Mouse (Mus musculus) layer of hippocampus, adult 18-20 months (tissue): ENCODE results near the gene Zfp217. TPM values are rescaled to one million over a fixed set of nuclear protein-coding genes. Genes with fewer than 3 reads are reported as not detected.

Experiments
- DNase-seq, 2 experiments: peaks; one replicate each; pipeline ENCODE4 v3.0.0; 2022; ENCODE audit warnings: low spot score in 2 of 2
- total RNA-seq, 2 experiments: library from RNA; stranded (reverse); gene quantifications; 2 replicates each; pipeline ENCODE4 v1.2.3; 2021

Gene Zfp217
- total RNA-seq, 2 experiments from 2014 or later: 4.2 TPM

- DNase-seq: peak in 1 of 2 experiments; percentile 42
Measured at GRCm38 (mm10) chr2:170134026-170134690, 13.7 kb downstream of the Zfp217 start.

- DNase-seq: peak; percentile 16 to 56
Measured at GRCm38 (mm10) chr2:170133093-170133731, 14.7 kb downstream of the Zfp217 start.

DNA sequence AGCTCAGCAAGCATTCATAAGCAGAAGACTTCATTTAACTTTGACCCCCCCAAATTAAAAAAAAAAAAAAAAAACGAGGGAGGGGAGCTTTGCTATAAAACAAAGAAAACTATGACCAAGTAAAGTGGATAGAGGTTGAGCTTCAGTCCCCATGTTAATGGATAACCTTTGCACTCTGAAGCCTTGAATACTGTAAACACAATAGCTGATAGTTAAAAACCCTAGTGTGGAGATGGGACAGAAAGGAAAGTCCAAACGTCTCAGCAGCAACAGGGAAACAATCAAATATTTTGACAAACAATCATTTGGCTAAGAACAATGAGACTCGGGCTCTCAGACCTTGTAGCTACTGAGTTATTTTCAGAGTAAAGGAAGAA is 15.2 kb downstream of the Zfp217 start:
- no peak for DNase-seq

- no peak for DNase-seq
Measured at GRCm38 (mm10) chr2:170131981-170132460, 15.9 kb downstream of the Zfp217 start.

GRCm38 (mm10) chr2:170130780-170131645 is 16.9 kb downstream of the Zfp217 start:
- peak; percentile 19 to 44 for DNase-seq

DNA sequence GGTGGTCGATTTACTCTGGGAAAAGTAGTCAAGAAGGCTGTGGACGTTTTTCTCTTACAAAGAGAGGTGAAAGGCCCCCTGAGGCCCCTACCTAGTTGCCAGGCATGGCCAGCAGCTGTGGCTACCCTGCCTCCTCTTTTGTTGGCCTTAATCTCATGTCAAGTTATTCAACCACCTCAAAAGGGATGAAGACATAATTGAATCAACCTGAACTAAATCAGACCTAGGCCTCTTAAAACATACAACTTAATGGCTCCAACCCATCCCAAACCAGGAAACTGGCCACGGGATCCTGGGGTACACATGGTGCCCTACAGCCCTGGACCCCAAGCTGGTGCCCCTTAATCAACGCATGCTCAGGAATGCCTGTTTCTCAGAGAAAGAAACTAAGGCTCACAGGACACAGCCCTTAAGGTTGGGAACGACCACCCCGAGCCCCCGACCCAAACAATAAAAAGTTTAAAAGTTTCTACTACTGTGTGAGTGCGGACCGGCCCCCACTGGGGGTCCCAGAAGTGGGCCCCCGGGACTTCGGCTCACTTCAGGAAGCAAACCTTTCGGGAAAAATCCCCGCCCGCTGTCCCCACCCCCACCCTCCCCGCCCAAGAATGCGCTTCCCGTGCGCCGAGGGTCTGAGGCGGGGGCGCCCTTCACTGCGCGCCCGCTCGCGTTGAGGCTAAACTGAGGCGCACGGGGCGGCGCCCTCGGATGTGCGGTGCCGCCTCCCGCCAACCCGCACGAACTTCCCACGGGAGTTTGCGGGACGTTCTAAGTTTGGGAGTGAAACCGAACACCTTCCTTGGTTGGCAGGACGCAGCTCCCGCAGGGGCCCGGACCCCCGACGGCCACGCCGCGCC is 17.8 kb downstream of the Zfp217 start:
- DNase-seq: no peak

DNA sequence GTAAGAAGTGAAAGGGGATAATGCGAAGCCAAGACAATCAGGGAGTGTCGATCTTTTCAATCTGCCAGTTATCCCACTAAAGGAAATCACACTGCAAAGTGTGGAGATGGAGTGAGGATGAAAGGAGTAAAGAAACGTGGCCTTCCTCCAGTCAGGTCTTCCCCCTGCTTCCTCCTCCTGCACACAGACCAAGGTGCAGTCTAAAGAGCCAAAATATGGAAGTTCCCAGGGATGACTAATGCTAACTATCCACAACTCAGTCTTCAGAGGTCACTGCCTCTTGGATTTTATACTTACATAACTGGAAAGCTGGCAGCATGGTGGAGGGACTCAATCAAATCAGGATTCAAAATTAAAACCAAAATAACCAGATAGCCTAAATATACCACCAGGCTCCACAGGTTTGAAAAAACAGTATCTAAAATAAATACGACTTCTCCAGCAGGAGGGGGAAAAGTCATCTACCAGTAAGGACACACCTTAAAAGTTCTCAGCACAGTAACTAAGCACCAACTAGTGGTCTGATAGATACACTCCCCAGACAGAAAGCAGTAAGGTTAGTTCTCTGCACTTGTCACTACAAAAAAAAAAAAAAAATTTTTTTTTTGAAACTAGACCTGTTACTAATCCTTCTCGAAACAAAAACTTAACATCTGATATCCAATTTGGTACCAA is 18.5 kb downstream of the Zfp217 start:
- DNase-seq: no peak

DNA sequence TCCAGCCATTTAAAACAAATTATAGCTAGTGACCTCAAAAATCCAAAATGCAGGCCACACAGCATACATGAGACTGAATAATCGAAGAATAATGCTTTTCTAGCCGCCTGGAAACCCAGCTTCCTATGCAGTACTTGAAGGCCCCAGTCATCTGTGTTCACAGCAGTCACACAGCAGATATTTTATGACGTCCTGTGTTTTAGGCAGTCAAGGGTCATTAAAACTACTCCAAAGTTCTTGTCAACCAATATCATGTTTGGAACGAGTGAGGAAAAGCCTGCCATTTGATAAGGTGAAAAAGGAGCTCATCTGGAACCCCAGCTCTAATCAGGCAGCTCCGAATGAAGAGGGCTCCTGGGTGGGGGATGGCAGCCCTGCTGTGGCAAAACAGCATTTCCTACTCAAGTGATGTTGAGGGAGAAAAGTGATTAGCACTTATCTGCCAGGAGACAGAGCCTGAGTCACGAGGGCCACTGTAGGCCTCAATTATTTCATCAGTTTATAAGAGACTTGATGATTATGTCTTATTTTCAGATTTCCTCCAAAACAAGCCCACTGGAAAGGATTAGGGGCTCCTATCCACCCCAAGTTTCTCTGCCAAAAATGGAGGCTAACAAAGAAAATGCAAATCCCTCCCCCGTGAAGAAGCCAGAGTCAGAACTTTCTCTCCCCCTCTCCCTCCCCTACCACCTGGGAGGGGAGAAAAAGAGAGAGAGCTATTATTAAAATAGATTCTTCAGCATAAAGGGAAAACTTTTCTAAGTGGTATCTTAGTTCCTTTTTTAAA is 19.2 kb downstream of the Zfp217 start:
- no peak for DNase-seq

GRCm38 (mm10) chr2:170127523-170127922 is 20.4 kb downstream of the Zfp217 start:
- DNase-seq: no peak

DNA sequence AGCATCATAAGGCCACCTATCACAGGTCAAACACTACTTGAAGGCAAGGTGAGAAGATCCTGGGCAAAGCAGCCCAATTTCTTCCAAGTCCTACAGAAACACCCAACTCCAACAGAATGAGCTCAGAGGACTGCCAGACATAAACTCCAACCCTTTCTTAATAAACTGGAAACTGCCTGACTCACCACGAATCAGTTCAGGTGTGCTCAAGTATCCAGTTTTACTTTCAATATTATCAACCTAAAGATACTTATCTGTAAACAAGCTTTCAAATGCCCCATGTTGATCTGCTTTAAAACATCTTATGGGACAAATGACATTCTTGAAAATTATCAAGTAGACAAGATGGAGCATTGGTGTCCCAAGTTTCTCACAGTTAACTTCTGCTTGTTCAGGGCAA is 21.6 kb downstream of the Zfp217 start:
- DNase-seq: no peak

GRCm38 (mm10) chr2:170122197-170122596 is 25.7 kb downstream of the Zfp217 start:
- DNase-seq: no peak

DNA sequence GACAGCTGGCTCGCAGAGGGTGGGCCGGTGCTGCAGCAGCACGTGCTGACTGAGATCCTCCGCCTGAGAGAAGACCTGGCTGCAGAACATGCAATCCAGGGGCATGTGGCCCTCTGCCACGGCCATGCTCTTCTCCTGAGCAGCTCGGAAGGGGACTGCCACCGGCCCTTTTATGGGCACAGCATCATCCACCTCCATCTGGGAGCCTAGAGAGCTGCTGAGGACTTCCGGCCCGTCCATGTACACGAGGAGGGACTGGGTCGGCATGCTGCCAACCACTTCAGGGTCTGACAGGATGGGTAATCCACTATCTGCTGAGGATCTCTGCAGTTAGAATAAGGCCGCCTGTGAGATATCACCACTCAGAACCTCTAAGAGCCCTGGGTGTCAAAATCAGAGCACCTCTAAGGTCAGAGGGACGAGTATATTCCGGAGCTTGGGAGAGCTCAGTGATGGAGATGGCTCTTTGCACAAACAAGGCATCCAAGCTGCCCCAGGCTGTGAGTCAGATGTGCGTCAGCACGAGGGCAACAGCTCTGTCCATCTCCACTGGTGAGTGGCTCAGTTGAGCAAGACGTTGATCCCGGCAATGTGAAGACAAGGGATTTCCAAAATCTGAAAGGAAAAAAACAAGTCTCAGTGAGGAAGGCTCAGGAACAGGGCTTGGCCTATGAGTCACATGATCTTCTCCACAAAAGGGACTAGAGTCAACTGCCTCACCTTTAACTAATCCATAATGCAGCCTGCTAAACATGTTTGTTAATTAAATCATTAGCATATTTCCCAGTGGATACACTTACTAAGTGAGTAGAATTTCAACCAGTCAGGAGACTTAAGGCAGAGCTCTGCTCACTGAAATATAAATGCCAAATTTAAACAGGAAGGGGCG is 27.5 kb downstream of the Zfp217 start:
- no peak for DNase-seq

- peak; percentile 56 to 89 for DNase-seq
Measured at GRCm38 (mm10) chr2:170116704-170117281, 31.1 kb downstream of the Zfp217 start.

DNA sequence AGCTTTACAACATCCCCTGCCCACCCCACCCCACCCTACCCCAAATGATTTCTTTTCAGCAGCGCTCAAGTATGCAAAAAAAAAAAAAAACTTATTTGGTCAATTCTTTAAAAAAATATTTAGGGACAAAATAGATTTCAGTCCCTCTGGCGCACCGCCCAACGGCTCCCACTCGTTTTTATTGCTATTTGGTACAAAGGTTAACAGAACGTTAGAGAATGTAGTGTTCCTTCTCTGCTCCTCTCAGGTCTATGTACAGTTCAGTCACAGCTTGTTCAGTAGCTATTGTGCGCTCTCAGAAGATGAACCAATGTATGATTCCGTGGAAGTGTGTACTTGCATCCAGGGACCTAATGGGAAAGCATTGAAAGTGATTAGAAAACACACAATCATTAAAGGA is 37.6 kb downstream of the Zfp217 start:
- DNase-seq: no peak

GRCm38 (mm10) chr2:170109528-170109927 is 38.4 kb downstream of the Zfp217 start:
- no peak for DNase-seq

DNA sequence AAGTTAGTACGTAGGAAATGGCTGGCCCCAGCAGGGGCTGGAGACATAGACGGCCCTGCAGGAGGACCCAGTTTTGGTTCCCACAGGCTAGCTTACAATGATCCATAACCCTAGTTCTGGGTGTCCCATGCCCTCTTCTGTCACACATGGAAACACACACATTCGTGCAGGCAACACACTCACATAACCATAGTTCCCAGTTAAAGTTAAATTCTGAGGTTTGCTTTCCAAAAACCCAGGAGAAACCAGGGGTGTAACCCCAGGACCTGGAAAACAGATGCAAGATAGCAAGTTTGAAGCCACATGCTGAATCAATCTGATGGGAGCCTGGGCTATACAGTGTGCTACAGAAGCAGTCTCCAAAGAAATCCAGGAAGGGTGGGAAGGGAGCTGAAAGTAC is 40.1 kb downstream of the Zfp217 start:
- DNase-seq: no peak

DNA sequence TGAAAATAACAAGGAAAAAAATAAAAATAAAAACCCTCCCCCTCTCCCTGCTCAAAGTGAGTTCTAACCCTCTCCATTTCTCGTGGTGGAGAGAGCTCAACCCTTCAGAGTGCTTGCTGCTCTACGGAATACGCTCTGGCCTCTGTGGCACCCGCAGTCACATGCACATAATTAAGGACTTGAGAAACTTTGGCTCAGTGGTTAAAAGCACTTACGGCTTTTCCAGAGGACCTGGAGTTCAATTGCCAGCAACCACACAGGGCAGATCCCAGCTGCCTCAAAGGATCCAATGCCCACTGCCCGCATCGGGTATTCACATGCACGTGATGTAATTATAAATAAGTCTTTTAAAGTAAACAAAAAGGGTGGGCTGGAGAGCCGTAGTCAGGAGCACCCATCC is 41.9 kb downstream of the Zfp217 start:
- DNase-seq: no peak

DNA sequence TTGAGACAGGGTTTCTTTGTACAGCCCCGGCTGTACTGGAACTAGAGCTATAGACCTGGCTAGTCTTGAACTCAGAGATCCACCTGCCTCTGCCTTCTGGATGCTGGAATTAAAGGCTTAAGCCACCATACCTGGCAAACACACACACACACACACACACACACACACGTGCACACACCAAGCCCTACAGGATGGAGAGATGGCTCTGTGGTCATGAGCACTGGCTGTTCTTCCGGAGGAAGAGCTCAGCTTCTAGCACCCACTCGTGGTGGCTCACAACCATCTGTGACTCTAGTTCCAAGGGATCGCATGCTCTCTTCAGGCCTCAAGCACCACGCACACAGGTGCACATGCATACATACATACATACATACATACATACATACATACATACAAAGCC is 43.5 kb downstream of the Zfp217 start:
- no peak for DNase-seq
